Mouse (Mus musculus) Patski (cell line): ENCODE data around the gene Ipo9. TPM values are rescaled to one million over a fixed set of nuclear protein-coding genes. Genes with fewer than 3 reads are reported as not detected.

ENCODE experiments used
- ATAC-seq: fragments of 100-300 bp; one replicate; pipeline ENCODE4 v1.8.0; 2021
- CTCF ChIA-PET: fragments of 350-600 bp; sonication (Branson Sonifier 250); formaldehyde crosslinking; loops from one replicate; lab custom pipeline; 2022; ENCODE audit warnings: inconsistent platforms; lab: Charles Lee
- POLR2A ChIA-PET: fragments of 350-600 bp; sonication (Branson Sonifier 250); formaldehyde crosslinking; loops from one replicate; lab custom pipeline; 2022; ENCODE audit warnings: antibody characterized with exemption, inconsistent platforms; lab: Charles Lee
- DNase-seq: peaks from one replicate; pipeline ENCODE4 v3.0.0-alpha.2; 2011; ENCODE audit warnings: low read depth, low spot score
- H3K27me3 ChIP-seq: fragments of 371-371 bp; one replicate; pipeline ENCODE4 v1.5.1; 2021
- CTCF ChIP-seq: fragments of 100-300 bp; IDR thresholded peaks from one replicate; pipeline ENCODE4 v1.5.1; 2021
- in situ Hi-C: fragments of 300-500 bp; cut with MboI; formaldehyde crosslinking; loops from 3 replicates; pipeline ENCODE4 v1.11.1; 2018; ENCODE audit warnings: low pct_unique_long_range_greater_than_20kb, mixed read lengths
- polyA plus RNA-seq: library from polyadenylated mRNA; unstranded; gene quantifications from one replicate; pipeline ENCODE4 v1.2.3, GENCODE M21; 2021

Ipo9 gene
- polyA plus RNA-seq, 1 experiment from 2014 or later = 97.1 TPM

- ChIA-PET POLR2A (interaction anchor here (0.9 to 1.6 kb wide), 4 partner anchors 14 to 55 kb away, joined by 3 to 6 read pairs (median 3); partner anchors contain the start of gene Ipo9), CTCF (interaction anchor here (1.4 kb wide), 1 partner anchor 205 kb away, joined by 3 read pairs; no protein-coding TSS in a partner anchor)
- H3K27me3 ChIP-seq = no peaks in the 10 kb centered on the region
- TF ChIP-seq CTCF = no peak
- in situ Hi-C loops = no loop called here
- ATAC-seq = peak; percentile 65
- DNase-seq = no peak
Measured at GRCm38 (mm10) chr1:135374868-135375581, 55.3 kb downstream of the Ipo9 start, which contains the start of gene Shisa4. Gene Shisa4, minus strand, starts transcription at chr1:135375237.

GRCm38 (mm10) chr1:135374175-135374867, 56.0 kb downstream of the Ipo9 start:
- in situ Hi-C loops = no loop called here
- ATAC-seq (peak; percentile 40), DNase-seq (peak; percentile 17)
- CTCF ChIA-PET = interaction anchor here (1.1 kb wide), 1 partner anchor 25 kb away, joined by 4 read pairs; no protein-coding TSS in a partner anchor
- no peak for TF ChIP-seq CTCF
- H3K27me3 ChIP-seq = no peaks in the 10 kb centered on the region
- POLR2A ChIA-PET = interaction anchor here (0.9 to 1.6 kb wide), 5 partner anchors 15 to 202 kb away, joined by 3 to 6 read pairs (median 3); partner anchors contain the start of gene Ipo9

GRCm38 (mm10) chr1:135373171-135373677, 57.1 kb downstream of the Ipo9 start:
- in situ Hi-C loops = no loop called here
- ChIA-PET POLR2A (interaction anchor here (0.6 to 1.2 kb wide), 2 partner anchors 143 to 201 kb away, joined by 3 to 4 read pairs; no protein-coding TSS in a partner anchor), CTCF (interaction anchor here (1.1 to 2.0 kb wide), 3 partner anchors 11 to 201 kb away, joined by 3 to 5 read pairs (median 4); no protein-coding TSS in a partner anchor)
- DNase-seq (no peak), ATAC-seq (no peak)
- TF ChIP-seq CTCF = no peak
- H3K27me3 ChIP-seq = no peaks in the 10 kb centered on the region

GRCm38 (mm10) chr1:135369415-135369814, 60.9 kb downstream of the Ipo9 start:
- ATAC-seq (no peak), DNase-seq (no peak)
- H3K27me3 ChIP-seq = no peaks in the 10 kb centered on the region
- ChIA-PET POLR2A (interaction anchor here (0.6 to 1.1 kb wide), 3 partner anchors 110 to 218 kb away, joined by 3 read pairs; no protein-coding TSS in a partner anchor), CTCF (interaction anchor here (0.8 to 3.8 kb wide), 6 partner anchors 8 to 260 kb away, joined by 3 to 43 read pairs (median 3); no protein-coding TSS in a partner anchor)
- no peak for TF ChIP-seq CTCF
- in situ Hi-C loops = loop anchor here (5.0 kb wide), 2 partner anchors 92 to 197 kb away; no protein-coding TSS in a partner anchor

- DNase-seq (peak; percentile 9), ATAC-seq (peak; percentile 20)
- ChIA-PET CTCF (interaction anchor here (0.7 to 3.8 kb wide), 8 partner anchors 8 to 259 kb away, joined by 3 to 43 read pairs (median 3); no protein-coding TSS in a partner anchor), POLR2A (interaction anchor here (0.8 to 1.1 kb wide), 3 partner anchors 110 to 223 kb away, joined by 3 read pairs; no protein-coding TSS in a partner anchor)
- in situ Hi-C loops = loop anchor here (5.0 kb wide), 2 partner anchors 92 to 197 kb away; no protein-coding TSS in a partner anchor
- no peak for TF ChIP-seq CTCF
- no peaks in the 10 kb centered on the region for H3K27me3 ChIP-seq
Measured at GRCm38 (mm10) chr1:135368982-135369381, 61.3 kb downstream of the Ipo9 start.

GRCm38 (mm10) chr1:135368245-135368644, 62.1 kb downstream of the Ipo9 start:
- ChIA-PET POLR2A (interaction anchor here (0.8 to 1.4 kb wide), 4 partner anchors 106 to 222 kb away, joined by 3 to 4 read pairs (median 3); no protein-coding TSS in a partner anchor), CTCF (interaction anchor here (0.7 to 3.8 kb wide), 6 partner anchors 13 to 258 kb away, joined by 3 to 43 read pairs (median 3); no protein-coding TSS in a partner anchor)
- H3K27me3 ChIP-seq = no peaks in the 10 kb centered on the region
- no peak for TF ChIP-seq CTCF
- DNase-seq = peak; percentile 64
- in situ Hi-C loops = loop anchor here (5.0 kb wide), 2 partner anchors 91 to 196 kb away; no protein-coding TSS in a partner anchor
- ATAC-seq = peak; percentile 63

- in situ Hi-C loops = loop anchor here (5.0 kb wide), 2 partner anchors 90 to 195 kb away; no protein-coding TSS in a partner anchor
- no peak for TF ChIP-seq CTCF
- ChIA-PET CTCF (interaction anchor here (1.0 to 3.8 kb wide), 3 partner anchors 12 to 196 kb away, joined by 3 to 43 read pairs (median 4); no protein-coding TSS in a partner anchor), POLR2A (interaction anchor here (1.4 to 2.3 kb wide), 4 partner anchors 84 to 208 kb away, joined by 3 to 5 read pairs (median 4); partner anchors contain the start of gene Rnpep)
- H3K27me3 ChIP-seq = no peaks in the 10 kb centered on the region
- no peak for DNase-seq
- ATAC-seq = no peak
Measured at GRCm38 (mm10) chr1:135367595-135367994, 62.7 kb downstream of the Ipo9 start.

GRCm38 (mm10) chr1:135367005-135367404, 63.3 kb downstream of the Ipo9 start:
- POLR2A ChIA-PET = interaction anchor here (0.6 to 2.3 kb wide), 7 partner anchors 53 to 207 kb away, joined by 3 to 5 read pairs (median 3); partner anchors contain the start of genes Rnpep and Timm17a
- DNase-seq (peak; percentile 48), ATAC-seq (peak; percentile 50)
- TF ChIP-seq CTCF = no peak
- CTCF ChIA-PET = interaction anchor here (0.6 to 3.8 kb wide), 5 partner anchors 51 to 196 kb away, joined by 3 to 43 read pairs (median 3); partner anchors contain the start of gene Ipo9
- no peaks in the 10 kb centered on the region for H3K27me3 ChIP-seq
- in situ Hi-C loops = loop anchor here (5.0 kb wide), 2 partner anchors 90 to 195 kb away; no protein-coding TSS in a partner anchor

- in situ Hi-C loops = loop anchor here (5.0 kb wide), 2 partner anchors 89 to 194 kb away; no protein-coding TSS in a partner anchor
- ChIA-PET POLR2A (interaction anchor here (0.6 to 2.3 kb wide), 5 partner anchors 53 to 206 kb away, joined by 3 to 5 read pairs (median 3); partner anchors contain the start of genes Rnpep and Timm17a), CTCF (interaction anchor here (0.6 to 3.8 kb wide), 4 partner anchors 51 to 195 kb away, joined by 3 to 43 read pairs (median 3); partner anchors contain the start of gene Ipo9)
- no peak for DNase-seq
- no peak for ATAC-seq
- no peaks in the 10 kb centered on the region for H3K27me3 ChIP-seq
- no peak for TF ChIP-seq CTCF
Measured at GRCm38 (mm10) chr1:135366380-135366779, 63.9 kb downstream of the Ipo9 start.
